Mouse (Mus musculus) C2C12 (cell line): ENCODE measurements around the gene Gm28038.

Source experiments
- CTCF ChIP-seq: IDR thresholded peaks from one replicate; pipeline ENCODE4 v1.5.1; 2011; ENCODE audit not compliant: control insufficient read depth, insufficient read depth, insufficient read length
- MAX ChIP-seq: IDR thresholded peaks from one replicate; pipeline ENCODE4 v1.6.1; 2011; ENCODE audit warnings: mild to moderate bottlenecking, control low read depth
- MYOD1 ChIP-seq: IDR thresholded peaks from one replicate; pipeline ENCODE4 v1.6.1; 2011; ENCODE audit warnings: low read depth; ENCODE audit not compliant: control insufficient read depth, insufficient read length
- MYOG ChIP-seq: IDR thresholded peaks from one replicate; pipeline ENCODE4 v1.6.1; 2011; ENCODE audit not compliant: control insufficient read depth, insufficient read length; ENCODE audit errors: extremely low read depth
- USF1 ChIP-seq: IDR thresholded peaks from one replicate; pipeline ENCODE4 v1.6.1; 2011; ENCODE audit warnings: low read depth, mild to moderate bottlenecking, control low read depth, moderate library complexity

GRCm38 (mm10) chr2:30256616-30257350 is 24.1 kb upstream of the Gm28038 start:
- TF ChIP-seq CTCF = no peak
- TF ChIP-seq MAX = no peak
- TF ChIP-seq MYOD1 = no peak
- no peak for TF ChIP-seq MYOG
- TF ChIP-seq USF1 = no peak
